Mouse (Mus musculus) heart, postnatal 36 days (tissue): ENCODE results near the gene Smurf1. TPM values are rescaled to one million over a fixed set of nuclear protein-coding genes. Genes with fewer than 3 reads are reported as not detected.

Experiments used
- DNase-seq, 2 experiments: peaks; one replicate each; pipeline ENCODE4 v3.0.0; 2021 to 2022
- intact Hi-C: fragments of 180-260 bp; cut with DNase I; formaldehyde crosslinking; loops from one replicate; pipeline ENCODE4 v1.15.1; 2025
- total RNA-seq, 2 experiments: library from RNA; stranded (reverse); gene quantifications; 2 replicates each; pipeline ENCODE4 v1.2.3; 2021

Smurf1 gene
- 10 to 100 TPM; 24.6 to 27.2 TPM for total RNA-seq

DNA sequence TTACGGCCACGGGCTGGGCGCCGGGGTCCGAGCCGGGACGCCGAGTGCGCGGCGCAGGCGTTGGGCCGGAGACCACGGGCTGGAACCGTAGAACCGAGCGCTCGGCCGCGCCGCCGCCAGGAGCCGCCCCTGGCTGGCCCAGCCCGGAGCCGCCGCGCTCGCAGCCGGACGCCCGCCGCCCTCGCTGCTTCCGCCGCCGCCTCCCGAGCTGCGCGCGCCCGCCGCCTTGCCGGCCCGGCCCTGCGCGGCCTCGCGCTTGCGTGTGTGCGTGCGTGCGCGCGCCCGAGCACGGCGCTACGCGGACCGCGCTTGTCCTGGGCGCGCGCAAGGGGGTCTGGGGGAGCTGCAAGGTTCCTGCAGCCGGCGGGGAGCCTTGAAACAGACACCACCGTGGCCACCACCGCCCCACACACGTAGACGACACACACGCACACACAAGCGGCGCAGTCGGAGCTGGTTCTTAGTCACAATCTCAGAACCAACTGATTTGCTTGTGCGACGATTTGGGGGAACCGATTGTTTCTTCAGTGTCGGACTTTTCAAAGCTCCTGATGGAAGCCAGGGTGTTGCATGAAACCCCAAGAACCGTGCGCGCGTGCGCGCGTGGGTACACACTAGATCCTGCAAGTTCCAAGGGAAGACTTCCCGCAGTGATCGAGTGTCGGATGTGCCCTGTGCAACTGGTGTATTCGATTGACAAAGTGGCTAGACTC, at the start of gene Smurf1:
Gene Smurf1 (minus strand): TSS at position 209 of the 713 bp plus-strand sequence.
- peak; percentile 86 for DNase-seq
- intact Hi-C loops: loop anchor here (2.0 to 10.0 kb wide), 2 partner anchors 51 to 201 kb away; partner anchors contain the start of genes Tmem130 and Trrap

DNA sequence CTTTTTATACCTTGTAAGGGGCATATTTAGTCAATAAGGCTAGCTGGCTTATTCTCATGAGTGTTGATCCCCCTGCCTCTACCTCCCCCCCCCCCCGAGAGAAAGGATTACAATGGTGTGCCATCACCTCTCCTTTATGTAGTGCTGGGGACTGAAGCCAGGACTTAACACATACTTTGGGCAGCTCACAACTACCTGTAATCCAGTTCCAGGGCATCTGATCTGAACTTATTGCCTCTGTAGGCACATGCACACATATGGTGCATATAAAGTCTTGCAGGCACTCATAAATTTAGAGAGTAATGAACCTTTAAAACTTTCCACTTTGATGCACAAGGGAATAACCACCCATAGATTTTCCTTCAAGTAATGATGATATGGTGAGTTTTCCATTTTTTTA, 48.6 kb upstream of the Smurf1 start:
- intact Hi-C loops: no loop called here
- DNase-seq: no peak

DNA sequence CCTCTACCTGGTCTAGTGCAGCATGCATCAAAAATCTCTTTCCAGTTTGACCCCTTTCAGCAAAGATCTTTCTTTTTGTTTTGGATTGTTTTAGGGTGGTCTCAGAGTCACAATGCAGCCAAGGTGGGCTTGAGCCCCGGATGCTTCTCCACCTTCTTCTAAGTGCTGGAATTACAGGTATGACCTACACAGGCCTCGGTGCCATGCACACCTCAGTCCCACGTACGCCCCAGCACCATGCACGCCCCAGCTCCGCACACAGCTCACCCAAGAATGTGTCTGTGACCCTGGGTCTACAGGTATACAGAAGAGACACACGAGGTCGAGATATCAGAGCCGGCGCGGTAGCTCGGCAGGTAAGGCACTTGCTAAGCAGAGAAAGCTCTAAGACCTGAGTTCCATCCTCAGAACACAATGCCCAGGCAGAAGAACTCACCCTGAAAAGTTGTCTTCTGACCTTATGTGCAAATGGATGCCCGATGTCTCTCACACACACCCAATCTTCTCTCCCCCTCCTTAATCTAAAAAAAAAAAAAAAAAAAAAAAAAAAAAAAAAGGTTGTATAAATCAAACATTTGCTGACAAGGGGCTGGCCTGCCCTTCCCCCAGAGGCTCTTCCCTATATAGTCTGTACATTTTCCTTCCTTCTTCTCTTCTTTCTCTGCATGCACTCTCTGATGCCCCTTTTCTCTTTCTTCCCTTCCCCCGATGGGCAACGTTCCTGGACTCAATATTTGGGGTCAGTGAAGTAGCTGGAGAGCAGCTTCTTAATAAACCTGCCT, 43.4 kb upstream of the Smurf1 start:
- intact Hi-C loops: no loop called here
- DNase-seq: no peak

DNA sequence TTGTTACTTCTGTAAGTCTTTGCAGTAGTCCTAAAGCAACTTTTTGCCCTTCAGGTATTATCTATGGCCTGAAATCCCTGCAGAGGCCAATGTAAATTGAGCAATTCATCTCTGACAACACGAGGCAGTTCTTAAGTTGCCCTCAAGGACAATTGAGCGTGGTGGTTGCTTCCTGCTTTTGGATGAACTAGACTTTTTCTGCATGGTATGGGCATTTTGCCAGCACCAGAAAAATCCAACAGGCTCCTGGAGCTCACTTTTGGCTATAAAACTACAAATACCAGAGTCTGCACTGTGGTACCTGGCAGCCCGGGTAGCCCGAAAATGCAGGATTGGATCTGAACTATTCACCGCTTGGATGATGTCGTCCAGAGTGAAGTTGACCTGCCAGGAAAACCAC, 39.9 kb upstream of the Smurf1 start:
- DNase-seq: no peak
- intact Hi-C loops: no loop called here

DNA sequence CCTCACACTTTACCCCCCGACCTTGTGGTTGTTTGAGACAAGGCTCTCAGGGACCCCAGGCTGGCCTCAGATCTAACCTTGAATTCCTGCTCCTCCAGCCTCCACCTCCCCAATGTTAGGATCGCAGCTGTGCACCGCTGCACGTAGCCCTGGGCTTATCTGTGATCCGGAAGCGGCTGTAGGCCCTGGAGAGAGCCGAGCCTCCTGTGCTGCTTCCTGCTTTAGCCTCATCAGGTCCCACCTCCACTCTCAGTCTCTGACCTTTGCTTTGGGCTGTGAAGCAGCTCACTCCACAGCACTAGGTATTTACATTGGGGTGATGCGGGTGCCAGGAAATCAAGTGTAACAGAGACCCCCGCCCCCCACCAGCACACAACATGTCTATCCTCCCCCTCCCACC, 38.8 kb upstream of the Smurf1 start:
- intact Hi-C loops: no loop called here
- DNase-seq: no peak

DNA sequence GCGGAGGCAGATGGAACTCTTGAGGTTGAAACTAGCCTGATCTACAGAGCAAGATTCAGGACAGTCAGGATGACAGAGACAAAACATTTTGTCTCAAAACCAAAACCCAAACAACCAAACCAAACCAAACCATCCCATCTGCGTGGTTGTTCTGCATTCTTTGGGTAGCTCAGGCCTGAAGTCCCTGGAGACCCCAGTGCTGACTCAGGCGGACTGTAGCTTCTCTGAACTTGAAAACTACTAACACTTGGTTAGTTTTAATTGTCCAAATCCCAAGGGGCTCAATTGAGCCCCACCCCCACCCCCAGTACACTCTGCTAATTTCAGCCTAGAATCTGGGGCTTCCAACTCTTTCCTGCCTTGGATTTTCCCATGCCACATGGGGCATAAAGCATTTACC, 37.7 kb upstream of the Smurf1 start:
- no peak for DNase-seq
- intact Hi-C loops: no loop called here

DNA sequence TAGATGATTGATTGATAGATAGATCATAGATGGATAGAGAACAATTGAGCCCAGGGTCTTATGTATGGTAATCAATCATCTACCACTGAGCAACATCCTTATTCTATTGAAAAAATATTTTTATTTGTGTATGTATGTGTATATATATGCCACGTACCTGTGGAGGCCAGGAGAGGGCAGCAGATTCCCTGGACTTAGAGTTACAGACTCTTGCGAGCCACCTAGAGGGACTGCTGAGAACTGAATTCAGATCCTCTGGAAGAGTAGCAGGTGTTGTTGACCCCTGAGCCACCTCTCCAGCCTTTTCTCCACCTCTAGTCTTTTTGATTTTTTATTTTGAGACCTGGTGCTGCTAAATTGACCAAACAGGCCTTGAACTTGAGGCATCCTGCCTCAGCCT, 32.8 kb upstream of the Smurf1 start:
- intact Hi-C loops: loop anchor here (5.0 kb wide), 1 partner anchor 74 kb away; no protein-coding TSS in a partner anchor

DNA sequence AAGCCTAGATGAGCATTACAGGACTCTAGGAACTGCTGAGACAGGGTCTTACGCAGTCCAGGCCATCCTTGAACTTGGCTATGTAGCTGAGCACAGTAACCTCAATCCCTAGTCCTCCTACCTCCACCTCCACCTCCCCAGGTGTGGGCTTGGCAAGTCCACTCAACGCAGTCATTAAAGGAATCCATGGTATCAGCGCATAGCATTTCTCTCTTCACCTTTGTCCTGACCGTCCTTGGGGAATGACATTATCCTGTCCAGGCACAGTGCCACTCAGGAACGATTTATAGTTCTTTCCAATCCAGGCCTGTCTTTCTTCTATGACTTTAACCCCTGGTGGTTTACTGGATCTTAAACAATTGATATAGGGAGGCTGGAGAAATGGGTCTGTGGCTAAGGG, 24.8 kb upstream of the Smurf1 start:
- intact Hi-C loops: no loop called here
- no peak for DNase-seq

More for the DNA sequence above, 32.8 kb upstream of the Smurf1 start:
- DNase-seq: no peak

DNA sequence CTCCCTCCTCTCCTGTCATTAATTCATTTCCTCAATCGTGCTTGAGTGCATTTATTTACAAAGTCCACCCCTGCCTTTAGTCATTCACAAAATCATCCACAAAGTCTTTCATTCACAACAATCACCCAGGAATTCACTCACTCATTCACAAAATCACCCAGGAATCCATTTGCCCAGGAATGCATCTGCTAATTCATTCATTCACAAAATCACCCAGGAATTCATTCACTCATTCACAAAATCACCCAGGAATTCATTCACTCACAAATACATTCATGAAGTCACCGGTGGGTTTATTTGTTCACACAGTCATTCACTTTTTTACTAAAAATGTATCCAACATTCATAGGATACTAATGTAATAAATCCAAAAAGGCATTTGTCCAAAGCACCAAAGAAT, 24.4 kb upstream of the Smurf1 start:
- DNase-seq: no peak
- intact Hi-C loops: no loop called here

DNA sequence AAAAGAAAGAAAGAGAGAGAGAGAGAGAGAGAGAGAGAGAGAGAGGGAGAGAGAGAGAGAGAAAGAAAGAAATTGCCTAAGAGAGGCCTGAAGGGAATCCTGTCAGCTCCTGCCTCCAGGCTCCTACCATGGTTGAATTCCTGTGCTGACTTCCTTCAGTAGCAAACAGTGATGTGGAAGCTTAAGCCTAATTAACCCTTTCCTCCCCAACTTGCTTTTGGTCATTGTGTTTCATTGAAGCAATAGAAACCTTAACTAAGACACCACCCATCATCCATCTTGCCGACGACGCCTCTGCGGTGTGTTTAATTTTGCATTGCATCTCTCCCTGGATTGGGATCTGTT, 23.4 kb upstream of the Smurf1 start:
- no peak for DNase-seq
- intact Hi-C loops: loop anchor here (2.0 to 5.0 kb wide), 4 partner anchors 104 to 197 kb away; no protein-coding TSS in a partner anchor

DNA sequence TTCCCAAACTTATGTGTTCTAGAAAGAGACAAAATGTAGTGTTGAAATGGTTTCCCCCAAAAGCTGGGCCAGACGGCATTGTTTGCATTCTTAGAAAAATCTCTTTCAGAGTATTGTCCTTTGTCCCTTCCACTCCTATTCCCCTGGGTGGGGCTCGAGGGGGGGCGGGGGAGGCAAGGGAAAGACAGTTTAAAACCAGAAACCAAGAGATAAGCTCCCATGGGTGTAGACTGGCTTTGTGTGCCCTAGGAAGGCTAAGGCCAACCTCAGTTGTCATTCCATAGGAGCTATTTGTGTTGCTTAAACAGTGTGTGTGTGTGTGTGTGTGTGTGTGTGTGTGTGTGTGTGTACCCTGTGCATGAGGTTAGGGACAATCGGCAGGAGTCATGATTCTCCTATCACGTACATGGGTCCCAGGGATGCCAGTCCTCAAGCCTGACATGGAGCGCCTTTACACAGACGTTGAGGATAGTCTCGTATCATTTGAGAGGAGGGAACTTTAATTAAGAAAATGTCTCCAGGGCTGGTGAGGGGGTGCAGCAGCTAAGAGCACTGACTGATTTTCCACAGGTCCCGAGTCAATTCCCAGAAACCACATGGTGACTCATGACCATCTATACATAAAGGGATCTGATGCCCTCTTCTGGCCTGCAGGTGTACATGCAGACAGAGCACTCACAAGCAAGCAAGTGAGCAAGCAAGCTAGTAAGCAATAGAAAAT, 22.9 kb upstream of the Smurf1 start:
- intact Hi-C loops: loop anchor here (2.0 to 5.0 kb wide), 4 partner anchors 104 to 196 kb away; no protein-coding TSS in a partner anchor
- peak; percentile 32 to 39 for DNase-seq

DNA sequence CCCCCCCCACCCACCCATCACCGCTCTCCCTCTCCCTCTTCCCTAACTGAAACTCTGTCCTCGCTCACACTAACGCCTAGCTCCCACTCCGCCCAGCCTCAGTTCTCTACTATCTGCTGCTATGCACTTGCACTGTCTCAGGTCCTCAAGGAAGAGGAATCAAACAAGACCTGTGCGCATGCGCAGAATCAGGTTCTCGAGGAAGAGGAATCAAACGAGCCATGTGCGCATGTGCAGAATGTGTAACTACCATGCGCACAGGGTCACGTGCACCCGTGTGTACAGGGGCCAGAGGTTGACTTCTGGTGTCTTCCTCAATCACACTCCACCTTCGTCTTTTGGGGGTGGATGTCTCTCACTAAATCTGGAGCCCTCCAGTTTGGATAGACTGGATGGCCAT, 21.9 kb upstream of the Smurf1 start:
- intact Hi-C loops: loop anchor here (5.0 kb wide), 1 partner anchor 195 kb away; no protein-coding TSS in a partner anchor
- no peak for DNase-seq

DNA sequence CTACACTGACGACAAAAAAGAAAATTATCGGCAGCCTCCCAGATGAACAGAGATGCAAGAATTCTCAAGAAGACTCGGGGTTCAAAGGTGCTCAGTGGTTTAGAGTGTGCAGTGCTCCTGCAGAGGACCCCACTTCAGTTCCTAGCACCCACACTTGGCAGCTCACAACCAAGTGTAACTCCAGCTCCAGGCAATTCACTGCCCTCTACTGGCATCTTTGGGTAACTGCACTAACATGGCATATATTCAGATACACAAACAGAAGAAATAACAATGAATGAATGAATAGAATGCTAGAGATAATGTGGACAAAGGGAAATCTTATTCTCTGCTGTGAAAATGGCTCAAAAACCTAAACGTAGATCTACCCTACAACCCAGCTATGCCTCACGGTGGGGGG, 19.2 kb upstream of the Smurf1 start:
- intact Hi-C loops: loop anchor here (5.0 kb wide), 1 partner anchor 193 kb away; no protein-coding TSS in a partner anchor
- DNase-seq: no peak

DNA sequence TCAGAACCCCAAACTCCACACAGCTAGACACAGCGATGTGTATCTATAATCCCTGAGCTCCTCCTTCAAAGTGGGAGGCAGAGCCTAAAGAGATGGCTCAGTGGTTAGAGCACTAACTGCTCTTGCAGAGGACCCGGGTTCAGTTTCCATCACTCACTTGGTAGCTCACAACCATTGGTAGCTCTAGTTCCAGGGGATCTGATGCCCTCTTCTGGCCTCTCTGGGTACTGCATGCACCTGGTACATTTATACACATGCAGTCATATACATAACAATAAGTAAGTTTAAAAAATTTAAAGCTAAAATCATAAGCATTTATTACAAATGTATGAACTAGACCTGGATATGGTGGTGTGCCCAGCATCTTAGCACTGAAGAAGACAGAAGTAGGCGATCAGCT, 17.6 kb upstream of the Smurf1 start:
- intact Hi-C loops: no loop called here
- no peak for DNase-seq

DNA sequence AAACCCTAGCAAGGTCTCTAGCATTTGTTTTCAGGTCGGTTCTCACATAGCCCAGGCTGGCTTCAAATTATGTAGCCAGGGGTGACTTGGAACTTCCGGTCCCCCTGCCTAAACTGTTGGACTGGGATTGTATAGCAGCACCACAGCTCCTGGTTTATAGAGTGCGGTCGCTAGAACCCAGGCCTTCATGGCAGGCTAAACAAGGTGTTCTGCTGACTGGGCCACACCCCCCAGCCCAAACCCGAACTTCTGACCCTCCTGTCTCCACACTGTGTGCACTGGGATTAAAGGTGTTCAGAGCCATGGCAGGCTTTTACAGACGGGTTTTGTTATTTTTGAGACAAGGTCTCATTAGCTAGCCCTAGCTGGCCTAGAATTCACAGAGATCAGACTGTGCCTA, 13.5 kb upstream of the Smurf1 start:
- intact Hi-C loops: no loop called here
- DNase-seq: no peak

DNA sequence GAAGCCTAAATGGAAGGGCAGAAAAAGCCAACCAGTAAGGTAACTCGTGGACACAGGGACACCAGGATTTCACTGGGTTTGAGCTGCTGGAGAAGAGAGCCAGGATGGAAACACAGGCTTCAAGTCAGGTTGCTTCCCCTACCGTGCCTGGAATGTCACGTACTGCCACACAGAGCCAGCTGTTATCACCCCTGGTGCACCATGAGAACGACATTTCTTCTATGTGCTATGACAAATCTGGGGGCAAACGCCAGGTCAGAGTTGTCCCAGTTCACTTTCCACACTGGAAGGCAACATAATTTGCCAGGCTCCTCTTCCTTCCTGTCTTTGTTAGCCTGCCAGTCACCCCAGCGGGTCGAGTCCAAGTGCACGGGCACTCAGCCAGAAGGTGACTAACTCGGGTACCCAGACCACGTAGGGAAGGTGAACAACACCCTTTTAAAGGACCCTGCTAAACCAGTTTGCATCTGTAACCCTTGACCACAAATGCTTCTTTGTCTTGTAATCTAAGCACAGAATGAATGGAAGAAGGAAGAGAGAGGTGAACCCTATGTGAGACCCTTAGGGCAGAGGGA, 13.0 kb upstream of the Smurf1 start:
- DNase-seq: peak; percentile 30 to 31
- intact Hi-C loops: no loop called here

DNA sequence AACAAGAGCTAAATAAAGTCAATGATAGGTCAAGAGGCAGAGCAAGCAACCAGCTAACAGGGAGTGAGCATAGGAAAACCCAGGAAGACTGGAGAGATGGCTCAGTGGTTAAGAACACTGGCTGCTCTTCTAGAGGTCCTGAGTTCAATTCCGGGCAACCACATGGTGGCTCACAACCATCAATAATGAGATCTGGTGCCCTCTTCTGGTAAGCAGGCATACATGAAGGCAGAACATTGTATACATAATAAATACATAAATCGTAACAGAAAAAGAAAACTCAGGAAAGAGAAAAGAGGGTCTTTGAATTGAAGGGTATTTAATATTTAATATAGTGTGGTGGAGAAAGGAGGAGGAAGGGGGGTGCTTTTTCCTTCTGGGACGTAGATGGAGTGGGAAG, 5.6 kb upstream of the Smurf1 start:
- intact Hi-C loops: no loop called here
- no peak for DNase-seq

DNA sequence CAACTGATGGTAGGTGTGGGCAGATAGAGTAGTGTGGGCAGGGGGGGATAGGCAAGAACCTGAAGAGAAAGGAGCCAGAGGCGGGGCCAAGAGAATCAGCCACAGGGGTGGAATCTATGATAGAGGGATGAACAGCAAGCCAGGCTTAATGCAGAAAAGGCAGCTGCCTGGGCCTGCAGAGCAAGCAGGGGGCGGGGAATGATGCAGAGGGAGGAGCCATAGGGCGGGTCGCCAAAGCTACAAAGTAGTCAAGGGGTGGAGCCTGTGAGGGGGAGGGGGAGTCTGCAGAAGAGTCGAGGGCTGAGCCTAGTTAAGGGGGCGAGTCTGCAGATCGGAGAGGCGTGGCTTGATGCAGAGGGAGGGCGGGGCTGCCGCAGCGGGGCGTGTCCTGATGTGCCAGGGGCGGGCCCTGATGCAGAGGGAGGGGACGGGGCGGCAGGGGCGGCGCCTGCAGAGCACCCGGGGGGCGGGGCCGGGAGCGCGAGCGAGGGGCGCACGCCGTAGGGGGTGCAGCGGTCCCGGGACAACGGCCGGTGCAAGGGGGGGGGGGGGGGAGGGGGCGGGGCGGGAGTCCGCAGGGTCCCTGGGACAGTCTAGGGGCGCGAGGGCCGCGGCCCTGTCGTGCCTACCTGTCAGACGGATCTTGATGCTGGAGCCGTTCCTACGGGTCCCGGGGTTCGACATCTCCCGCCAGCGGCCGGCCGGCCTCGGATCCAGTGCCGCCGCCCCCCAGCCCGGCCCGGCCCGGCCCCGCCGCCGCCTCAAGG, 592 bp downstream of the Smurf1 start:
- intact Hi-C loops: loop anchor here (2.0 to 10.0 kb wide), 2 partner anchors 50 to 200 kb away; partner anchors contain the start of genes Tmem130 and Trrap
- DNase-seq: peak; percentile 85

DNA sequence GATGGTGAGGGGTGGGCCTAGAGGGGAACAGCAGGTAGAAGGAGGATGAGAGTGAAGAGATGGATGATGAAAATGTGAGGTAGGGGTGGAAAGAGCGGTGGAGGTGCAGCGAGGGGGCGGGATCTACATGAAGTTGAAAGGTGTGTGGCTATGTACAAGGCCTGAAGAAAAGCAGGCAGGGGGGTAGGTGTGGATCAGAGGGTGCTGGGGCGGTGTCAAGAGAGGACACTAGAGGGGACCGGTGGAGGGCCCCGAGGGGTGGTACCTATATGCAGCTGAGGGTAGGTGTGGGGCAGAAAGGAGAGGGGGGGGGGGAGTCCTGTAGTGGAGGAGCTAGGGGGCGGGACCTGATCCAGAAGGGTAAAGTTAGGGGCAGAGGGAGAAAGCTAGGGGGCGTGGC, 1.2 kb downstream of the Smurf1 start:
- intact Hi-C loops: loop anchor here (2.0 to 10.0 kb wide), 2 partner anchors 50 to 200 kb away; partner anchors contain the start of genes Tmem130 and Trrap
- DNase-seq: no peak

DNA sequence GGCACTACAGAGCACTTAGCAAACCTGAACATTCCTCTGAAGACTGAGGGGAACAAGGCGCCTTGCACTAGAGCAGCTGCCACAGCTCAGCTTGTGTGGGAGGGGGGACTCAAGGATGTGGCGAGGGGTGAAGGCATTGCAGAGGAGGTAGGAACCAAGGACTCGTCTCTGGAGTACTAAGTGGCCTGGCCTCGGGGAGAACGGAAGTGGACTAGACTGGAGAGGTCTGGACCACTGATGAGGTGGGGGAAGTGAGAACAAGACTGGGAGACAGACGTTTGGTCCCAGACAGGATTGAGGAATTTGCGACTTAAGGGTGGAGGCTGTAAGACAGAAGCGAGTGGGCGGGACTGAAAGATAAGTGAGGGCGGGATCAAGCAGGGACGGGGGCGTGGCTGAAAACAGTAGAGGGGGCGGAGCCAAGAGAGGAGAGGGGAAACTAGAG, 1.8 kb downstream of the Smurf1 start:
- peak; percentile 63 to 65 for DNase-seq
- intact Hi-C loops: loop anchor here (2.0 to 10.0 kb wide), 2 partner anchors 49 to 199 kb away; partner anchors contain the start of genes Tmem130 and Trrap
